Mouse (Mus musculus): ENCODE measurements around the gene Usp42.

Usp42 gene

DNA sequence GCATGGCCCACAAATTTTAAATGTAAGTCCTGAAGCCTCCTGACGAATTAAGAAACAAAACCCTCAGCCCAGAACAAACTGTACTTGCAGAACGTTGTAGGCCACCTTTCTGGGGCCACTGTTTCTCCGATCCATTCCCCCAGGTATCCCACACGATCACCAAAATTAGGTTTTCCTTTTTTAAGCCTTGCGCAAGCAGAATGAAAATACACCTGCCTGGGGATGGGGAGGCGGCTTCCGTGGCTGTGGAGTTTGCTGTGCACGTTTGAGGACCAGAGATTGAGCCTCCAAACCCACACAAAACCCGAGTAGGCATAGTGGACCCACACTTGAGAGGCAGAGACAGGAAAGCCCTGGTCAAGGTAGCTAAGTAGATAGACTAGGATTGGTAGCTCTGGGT, 41.7 kb downstream of the Usp42 start:
- no peak for DNase-seq (ENCODE audit: low read depth, low spot score)

DNA sequence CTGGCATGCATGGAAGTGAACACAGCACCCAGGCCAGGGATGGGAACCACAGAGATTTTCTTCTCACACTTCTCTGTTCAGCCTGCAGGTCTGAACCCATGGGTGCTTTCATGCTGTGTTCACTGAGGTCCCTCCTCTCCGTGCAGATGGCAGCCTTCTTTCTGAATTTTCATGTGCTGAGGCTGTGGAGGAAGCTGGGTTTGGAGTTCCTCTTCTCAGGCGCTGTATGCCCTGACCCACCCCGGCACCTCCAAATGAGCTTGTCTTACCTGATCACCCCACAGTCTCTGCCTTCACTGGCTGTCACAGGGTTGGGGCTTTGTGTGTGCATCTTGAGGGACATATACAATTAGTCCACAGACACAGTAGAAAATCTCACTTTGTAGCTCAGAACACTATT, 44.5 kb downstream of the Usp42 start:
- DNase-seq (ENCODE audit: low read depth, low spot score), result no peak

DNA sequence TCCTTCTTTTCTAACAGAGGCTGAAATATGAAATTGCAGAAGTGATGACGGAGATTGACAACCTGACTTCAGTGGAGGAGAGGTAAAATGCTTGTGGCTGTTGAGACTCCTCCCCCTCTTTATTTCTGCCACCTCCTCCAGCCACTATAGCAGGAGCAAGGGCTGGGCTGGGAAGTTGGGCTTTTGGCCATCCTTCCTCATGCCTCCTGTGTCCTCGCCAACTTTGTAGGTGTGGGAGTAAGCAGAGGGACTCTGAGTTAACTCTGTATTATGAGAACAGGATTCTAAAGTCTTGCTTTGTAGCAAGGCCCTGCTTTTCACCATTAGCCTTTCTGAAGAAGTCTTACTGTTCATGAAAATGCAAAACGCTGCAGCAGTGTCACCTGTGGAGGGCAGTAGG, 45.6 kb downstream of the Usp42 start:
- no peak for DNase-seq (ENCODE audit: low read depth, low spot score)

DNA sequence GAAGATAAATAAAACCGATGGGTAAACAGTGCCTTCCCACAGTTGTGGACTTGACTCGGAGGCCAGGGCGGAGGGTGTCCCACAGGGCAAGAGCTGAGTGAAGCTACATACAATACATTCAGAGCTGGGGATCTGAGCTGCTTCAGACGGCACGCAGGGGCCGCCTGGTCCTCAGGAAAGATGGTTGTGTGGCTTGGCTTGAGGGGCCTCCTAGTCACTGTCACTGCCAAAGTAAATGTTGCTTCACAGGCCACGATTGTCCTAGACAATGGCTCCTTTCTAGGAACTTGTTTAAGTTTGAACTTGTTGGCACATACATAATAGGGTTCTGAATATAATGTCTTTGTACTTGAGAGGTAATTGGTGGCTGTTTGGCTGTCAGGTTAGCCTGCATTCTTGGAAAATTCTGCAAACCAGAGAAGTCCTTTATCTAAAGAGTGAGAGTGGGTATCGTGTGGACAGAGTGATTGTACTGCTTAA, 47.1 kb downstream of the Usp42 start:
- no peak for DNase-seq (ENCODE audit: low read depth, low spot score)

DNA sequence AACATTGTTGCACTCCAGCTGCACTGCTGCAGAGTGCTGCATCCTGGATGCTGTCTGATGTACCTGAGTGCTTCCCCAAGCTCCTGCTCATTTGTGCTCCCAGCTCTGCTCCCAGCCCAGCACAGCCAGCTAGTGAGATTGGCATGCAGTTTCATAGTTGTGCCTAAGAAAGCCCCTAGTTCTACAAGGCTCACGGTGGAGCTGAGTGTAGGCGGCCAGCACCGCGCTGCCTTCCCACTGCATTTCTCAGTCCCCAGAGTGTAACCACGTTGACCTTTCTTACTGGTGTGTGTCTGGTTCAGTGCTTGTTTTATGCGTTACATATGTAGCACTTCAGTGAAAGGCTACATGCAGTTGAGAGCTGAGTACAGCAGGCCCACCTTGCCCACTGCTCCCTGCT, 48.4 kb downstream of the Usp42 start:
- DNase-seq (ENCODE audit: low read depth, low spot score), result peak; percentile 78

DNA sequence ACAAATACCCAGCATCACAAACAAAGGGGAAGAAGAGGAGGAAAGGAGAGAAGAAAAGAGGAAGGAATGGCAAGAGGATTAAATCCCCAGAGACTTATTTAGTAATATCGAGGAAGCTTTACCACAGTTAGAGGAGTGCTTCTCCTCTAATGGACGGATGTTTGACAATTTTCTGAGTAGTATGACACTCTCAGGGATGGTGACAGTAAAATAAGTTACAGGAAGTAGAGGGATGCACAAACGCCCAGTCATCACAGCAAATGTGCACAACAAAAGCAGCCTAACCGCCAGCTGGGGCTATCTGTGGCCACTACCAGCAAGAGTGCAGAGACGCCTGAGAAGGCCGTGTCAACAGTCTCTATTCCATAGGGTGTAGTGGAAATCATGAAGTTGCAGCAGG, 52.4 kb downstream of the Usp42 start:
- DNase-seq (ENCODE audit: low read depth, low spot score), result no peak

DNA sequence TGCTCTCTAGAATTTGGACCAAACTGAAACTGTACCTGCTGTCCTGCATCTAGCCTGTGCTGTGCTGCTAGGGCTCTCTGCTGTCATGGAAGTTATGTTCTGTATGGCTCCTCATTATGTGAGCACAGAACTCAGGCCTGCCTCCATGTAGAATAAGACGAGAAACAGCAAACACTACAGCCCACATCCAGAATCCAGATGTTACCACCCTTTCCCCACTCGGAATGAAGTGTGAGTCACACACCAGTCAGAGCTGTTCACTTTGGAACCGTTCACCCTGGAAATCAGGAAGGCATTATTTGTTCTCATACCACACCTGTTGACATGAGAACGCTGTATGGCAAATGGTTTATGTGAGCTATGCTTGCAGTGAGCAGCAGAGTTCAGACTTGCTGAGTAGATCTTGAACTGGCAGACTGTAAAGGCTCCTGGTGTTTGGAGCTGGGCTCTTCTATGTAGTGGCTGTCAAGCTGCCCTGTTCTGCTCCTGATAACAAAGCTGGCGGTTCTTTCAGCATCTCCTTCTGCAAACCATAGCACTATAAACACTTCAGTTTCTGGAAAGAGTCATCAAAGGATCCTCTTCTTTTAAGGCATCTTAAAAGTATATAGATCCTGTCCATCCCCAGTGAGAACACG, 53.3 kb downstream of the Usp42 start:
- peak; percentile 89 for DNase-seq (ENCODE audit: low read depth, low spot score)

DNA sequence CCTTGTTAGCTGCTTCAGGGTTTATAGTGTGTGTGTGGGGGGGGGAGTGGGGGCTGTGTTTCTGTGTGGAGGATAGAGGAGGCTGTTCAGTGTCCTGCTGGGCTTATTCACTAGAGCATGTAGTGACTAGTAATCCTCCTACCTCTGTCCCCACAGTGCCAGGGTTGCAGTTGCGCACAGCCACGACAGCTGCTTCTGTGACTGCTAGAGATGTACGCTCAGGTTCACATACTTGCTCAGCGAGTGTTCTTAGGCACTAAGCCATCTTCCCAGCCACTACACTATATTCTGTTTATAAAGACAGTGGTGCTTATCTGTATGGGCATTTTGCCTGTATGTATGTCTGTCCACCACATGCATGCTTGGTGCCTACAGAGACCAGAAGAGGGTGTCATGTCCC, 54.7 kb downstream of the Usp42 start:
- DNase-seq (ENCODE audit: low read depth, low spot score), result peak; percentile 77

DNA sequence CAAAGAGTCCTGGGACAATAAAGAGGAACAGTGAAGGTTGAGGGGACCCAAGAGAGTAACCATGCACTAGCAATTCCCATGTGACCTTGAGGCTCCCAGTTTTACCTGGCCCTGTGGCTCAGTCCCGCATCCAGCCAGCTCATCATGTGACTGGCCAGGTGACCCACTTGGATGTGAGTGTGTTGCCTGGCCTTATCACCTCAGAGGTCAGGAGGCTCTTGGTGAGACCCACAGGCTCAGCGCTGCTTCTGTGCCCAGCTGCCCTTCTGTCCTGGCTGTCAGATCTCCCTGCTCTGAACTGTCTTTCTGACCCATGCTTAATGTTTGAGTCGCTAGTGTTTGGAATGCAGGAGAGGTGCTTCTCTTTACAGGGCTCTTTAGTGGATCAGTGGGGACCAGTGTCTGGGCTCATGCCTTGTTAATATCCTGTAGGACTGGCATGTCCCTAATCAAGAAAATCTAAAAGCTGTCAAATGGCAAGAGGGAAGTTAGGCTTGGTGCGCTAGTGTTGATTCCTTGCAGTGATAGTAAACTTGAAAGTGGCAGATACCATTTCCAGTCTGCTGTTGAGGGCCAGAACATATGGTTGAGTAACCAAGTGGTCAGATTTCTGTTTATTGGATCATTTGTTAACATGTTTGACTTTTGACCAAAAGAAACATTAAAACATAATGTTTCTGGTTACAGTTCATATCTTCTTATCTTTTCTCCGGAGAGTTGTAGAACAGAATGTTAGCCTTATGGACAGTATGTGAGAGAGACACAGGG, 55.7 kb downstream of the Usp42 start:
- no peak for DNase-seq (ENCODE audit: low read depth, low spot score)

DNA sequence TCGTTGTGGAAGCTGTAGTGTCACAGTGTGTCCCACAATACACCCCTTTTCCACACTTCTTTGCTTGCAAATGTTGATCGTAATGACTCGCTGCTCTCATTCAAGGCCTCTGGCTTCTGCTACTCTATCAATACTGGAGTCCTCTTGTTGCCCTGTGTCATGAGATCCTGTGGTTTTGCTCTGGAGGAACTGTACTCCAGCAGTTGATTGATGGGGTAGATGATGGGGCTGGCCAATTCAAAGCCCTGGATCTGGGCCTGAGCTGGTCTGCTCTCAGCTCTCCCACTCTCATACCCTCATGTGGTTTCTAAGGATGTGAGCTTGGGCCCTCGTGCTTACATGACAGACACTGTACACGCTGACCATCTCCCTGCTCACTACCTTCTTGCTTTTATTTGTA, 57.5 kb downstream of the Usp42 start:
- peak; percentile 99 for DNase-seq (ENCODE audit: low read depth, low spot score)

DNA sequence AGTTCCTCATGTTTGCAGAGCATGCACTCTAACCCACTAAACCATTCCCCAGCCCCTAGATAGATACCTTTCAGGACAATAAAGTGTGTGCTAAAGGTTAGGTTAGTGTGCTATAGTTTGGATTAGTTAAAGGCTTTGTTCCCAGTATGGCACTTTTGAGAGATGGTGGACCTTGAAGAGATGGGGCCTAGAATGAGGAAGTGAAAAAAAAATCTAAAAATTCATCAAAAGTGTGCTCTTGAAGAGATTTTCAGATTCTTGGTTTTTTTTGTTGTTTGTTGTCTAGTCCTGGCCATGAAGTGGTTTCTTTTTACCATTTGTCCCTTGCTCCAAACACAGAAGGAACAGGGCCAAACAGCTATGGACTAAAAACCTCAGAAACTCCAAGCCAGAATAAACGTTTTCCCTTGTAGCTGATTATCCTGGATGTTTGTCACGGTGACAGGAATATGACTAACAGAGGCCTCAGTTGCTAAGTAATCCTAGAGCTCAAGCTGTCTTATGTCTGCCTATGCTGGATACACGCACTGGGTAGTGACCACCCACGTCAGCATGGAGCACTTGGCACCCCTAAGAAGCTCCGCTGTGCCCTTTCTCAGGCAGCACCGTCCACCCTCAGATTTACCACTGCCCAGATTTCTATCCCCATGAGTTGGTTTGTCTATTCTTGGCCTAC, 61.2 kb downstream of the Usp42 start:
- peak; percentile 81 for DNase-seq (ENCODE audit: low read depth, low spot score)

DNA sequence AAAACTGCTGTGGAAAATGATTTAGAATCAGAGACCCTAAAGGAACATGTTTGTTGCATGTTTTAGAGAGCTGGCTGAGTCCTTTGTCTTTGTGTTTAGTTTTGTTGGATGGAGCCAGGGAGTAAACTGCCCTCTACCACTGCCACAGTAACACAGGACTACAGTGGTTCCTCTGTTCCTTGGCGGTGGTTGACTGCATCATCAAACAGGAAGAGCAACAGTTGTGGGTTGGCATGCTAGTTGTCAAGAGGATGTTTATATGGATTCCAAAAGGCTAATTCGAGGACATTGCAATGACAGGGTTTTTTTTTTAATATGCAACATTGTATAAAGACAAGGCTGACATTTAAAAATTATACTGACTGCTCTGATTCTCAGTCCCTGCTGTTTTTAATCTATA, 62.2 kb downstream of the Usp42 start:
- peak; percentile 60 for DNase-seq (ENCODE audit: low read depth, low spot score)

DNA sequence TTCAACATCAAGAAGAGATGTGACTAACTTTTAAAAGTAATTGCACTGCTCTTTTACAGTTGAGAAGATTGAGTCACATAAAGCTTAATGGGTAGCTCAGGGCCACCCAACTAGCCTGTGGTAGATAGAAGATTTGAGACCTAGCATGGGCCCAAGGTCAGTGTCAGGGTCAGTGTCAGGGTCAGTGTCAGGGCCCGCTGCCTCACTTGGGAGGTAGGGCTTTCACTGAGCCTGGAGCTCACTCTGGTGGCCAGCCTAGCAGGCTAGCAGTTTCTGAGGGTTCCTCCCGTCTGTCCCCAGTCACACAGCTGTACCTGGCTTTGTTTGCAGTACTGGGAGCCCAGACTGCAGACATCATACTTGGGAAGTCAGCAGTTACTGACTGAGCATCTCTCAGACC, 62.7 kb downstream of the Usp42 start:
- peak; percentile 54 for DNase-seq (ENCODE audit: low read depth, low spot score)

DNA sequence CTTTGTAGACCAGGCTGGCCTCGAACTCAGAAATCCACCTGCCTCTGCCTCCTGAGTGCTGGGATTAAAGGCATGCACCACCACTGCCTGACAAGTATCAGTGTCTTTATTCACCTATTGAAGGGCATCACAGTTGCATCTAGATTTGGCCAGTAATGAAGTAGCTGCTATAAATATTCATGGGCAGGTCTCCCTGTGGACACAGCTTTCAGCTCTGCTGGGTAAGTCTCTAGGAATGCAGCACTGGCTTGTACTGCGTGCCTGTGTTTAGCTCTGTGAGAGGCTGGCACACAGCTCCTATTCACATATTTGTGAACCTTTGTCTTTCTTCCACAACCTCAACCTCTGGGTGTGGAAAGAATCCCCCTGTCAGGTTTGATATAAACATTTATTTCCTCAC, 63.2 kb downstream of the Usp42 start:
- peak; percentile 96 for DNase-seq (ENCODE audit: low read depth, low spot score)

DNA sequence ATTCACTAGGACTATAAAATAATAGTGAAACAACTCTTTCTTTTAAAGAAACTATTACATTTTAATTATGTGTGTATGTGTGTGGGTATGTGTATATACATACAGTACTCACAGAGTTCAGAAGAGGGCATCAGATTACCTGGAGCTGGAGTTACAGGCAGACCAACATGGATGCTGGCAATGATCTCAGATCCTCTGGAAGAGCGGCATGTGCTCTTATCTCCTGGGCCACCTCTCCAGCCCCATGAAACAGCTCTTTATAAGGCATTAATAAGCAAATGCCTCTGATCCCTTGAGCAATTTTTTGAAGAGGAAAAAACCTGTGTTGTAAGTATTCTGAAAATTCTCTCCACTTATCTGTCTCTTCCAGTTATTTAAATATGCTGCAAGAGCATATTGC, 66.1 kb downstream of the Usp42 start:
- DNase-seq (ENCODE audit: low read depth, low spot score), result no peak

DNA sequence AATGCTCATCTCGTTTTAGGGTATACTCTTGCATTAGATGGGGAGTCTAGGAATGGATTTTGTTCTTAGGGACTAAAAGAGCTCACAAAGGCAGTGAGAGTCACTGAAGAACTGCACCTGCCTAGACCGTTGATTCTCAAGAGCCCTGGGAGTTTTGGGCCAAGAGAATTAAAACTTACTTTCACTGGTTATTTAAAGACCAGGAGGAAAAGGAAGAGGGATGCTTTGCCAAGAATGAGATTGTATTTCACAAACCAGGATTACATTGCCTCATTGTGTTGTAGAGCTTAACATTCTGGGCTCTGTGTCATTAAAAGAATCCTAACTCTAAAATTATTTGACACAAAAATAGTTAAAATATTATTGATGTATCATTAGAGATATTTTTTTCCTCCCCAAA, 66.5 kb downstream of the Usp42 start:
- DNase-seq (ENCODE audit: low read depth, low spot score), result no peak

DNA sequence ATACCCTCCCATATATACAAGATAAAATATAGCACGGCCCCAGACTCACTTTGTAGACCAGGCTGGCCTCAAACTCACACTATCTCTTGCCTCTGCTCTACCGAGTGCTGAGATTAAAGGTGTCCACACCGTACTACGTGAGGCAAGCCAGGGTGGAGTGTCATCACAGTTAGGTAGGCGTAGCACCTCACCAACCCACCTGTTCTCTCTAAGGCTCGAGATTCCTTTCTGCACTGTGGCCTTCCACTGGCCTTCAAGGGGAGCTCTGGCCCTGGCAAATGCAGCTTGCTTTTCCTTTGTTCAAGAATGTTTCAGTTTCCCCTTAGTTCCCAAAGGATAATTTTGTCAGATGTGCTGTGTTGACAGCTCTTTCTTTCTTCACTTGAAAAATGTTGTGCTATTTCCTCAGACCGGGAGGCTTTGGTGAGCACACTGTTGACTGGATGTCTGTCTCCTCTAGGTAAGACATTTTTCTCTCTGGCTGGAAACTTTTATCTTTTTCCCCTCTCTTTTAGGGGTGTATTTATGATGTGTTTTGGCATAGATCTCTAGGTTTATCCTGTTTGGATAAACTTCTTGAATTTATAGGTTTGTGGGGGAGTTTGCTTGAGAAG, 68.9 kb downstream of the Usp42 start:
- peak; percentile 67 for DNase-seq (ENCODE audit: low read depth, low spot score)

Measured in 3T3-L1 (cell line).